Mouse (Mus musculus) brain, embryonic 14.5 days (tissue): Measurements from ENCODE around the gene Tomm22.
A peak's percentile ranks its signal among the peaks of the same experiment; 100 is the strongest.

Experiments used
- CTCF ChIP-seq: fragments of 200-500 bp; IDR thresholded peaks from 2 replicates; pipeline ENCODE4 v1.5.1; 2012; ENCODE audit warnings: inconsistent platforms, mild to moderate bottlenecking, moderate library complexity, borderline replicate concordance; ENCODE audit not compliant: insufficient read depth, insufficient read length; ENCODE audit errors: extremely low read depth
- POLR2A ChIP-seq: fragments of 200-500 bp; IDR thresholded peaks from 2 replicates; pipeline ENCODE4 v1.6.1; 2012; ENCODE audit warnings: mild to moderate bottlenecking, inconsistent platforms, borderline replicate concordance; ENCODE audit not compliant: poor library complexity, insufficient read depth, insufficient read length, severe bottlenecking; ENCODE audit errors: extremely low read depth

- peak; percentile 41; the same call in 1 of the 2 replicates for TF ChIP-seq POLR2A
- TF ChIP-seq CTCF, result peak; percentile 71
Observed at GRCm38 (mm10) chr15:79670249-79670971, at the start of gene Tomm22.
